Mouse (Mus musculus): ENCODE measurements around the gene Pef1. TPM values are rescaled to one million over a fixed set of nuclear protein-coding genes. Genes with fewer than 3 reads are reported as not detected.
A peak's percentile ranks its signal among the peaks of the same experiment; 100 is the strongest.

The Pef1 gene
- total and polyA plus RNA-seq, 2 experiments from 2014 or later: 62.0 to 93.4 TPM

- Histone ChIP-seq H3K27me3 (ENCODE audit: insufficient read depth, low read length) (0 out of 2 replicates have a peak, but pooled peaks cover 9% of the 10 kb centered on the region), H3K9ac (replicated peaks; ENCODE audit: low read length) (no peak overlapping the region), H3K9me3 (ENCODE audit: low read length) (no peaks in the 10 kb centered on the region), H3K4me3 (ENCODE audit: low read length) (no peak overlapping the region), H3K4me2 (ENCODE audit: low read depth, low read length) (no peak overlapping the region), H3K4me1 (ENCODE audit: insufficient read depth, low read length) (no peaks in the 10 kb centered on the region), H3K27ac (no peak overlapping the region), H3K36me3 (ENCODE audit: insufficient read depth, low read length) (no peaks in the 10 kb centered on the region)
- DNase-seq (ENCODE audit: low spot score): no peak
- 66% methylated on average over 11 of the region's 11 CpGs for WGBS
- ATAC-seq: no peak
- TF ChIP-seq CTCF (IDR thresholded peaks at IDR 0.05; ENCODE audit: low read depth): no peak
Observed at GRCm38 (mm10) chr4:130171951-130172765, 69.8 kb downstream of the Pef1 start.

GRCm38 (mm10) chr4:130173060-130173822, 70.9 kb downstream of the Pef1 start:
- Histone ChIP-seq H3K27me3 (ENCODE audit: insufficient read depth, low read length) (0 out of 2 replicates have a peak, but pooled peaks cover 9% of the 10 kb centered on the region), H3K9ac (replicated peaks; ENCODE audit: low read length) (no peak overlapping the region), H3K4me2 (ENCODE audit: low read depth, low read length) (no peak overlapping the region), H3K4me1 (ENCODE audit: insufficient read depth, low read length) (no peaks in the 10 kb centered on the region), H3K36me3 (ENCODE audit: insufficient read depth, low read length) (no peaks in the 10 kb centered on the region), H3K9me3 (ENCODE audit: low read length) (no peaks in the 10 kb centered on the region), H3K4me3 (ENCODE audit: low read length) (no peak overlapping the region), H3K27ac (no peak overlapping the region)
- no peak for ATAC-seq
- WGBS: 71% methylated on average over 11 of the region's 11 CpGs
- TF ChIP-seq CTCF (IDR thresholded peaks at IDR 0.05; ENCODE audit: low read depth): no peak
- DNase-seq (ENCODE audit: low spot score): no peak

- Histone ChIP-seq H3K36me3 (ENCODE audit: insufficient read depth, low read length) (no peaks in the 10 kb centered on the region), H3K4me2 (ENCODE audit: low read depth, low read length) (0 out of 2 replicates have a peak overlapping the region, but pooled peaks have one; percentile 46), H3K27me3 (ENCODE audit: insufficient read depth, low read length) (0 out of 2 replicates have a peak, but pooled peaks cover 9% of the 10 kb centered on the region), H3K9ac (replicated peaks; ENCODE audit: low read length) (no peak overlapping the region), H3K4me3 (ENCODE audit: low read length) (no peak overlapping the region), H3K4me1 (ENCODE audit: insufficient read depth, low read length) (no peaks in the 10 kb centered on the region), H3K9me3 (ENCODE audit: low read length) (no peaks in the 10 kb centered on the region), H3K27ac (no peak overlapping the region)
- ATAC-seq (no peak), DNase-seq (ENCODE audit: low spot score) (no peak)
- 37% methylated on average over 19 of the region's 19 CpGs for WGBS
- no peak for TF ChIP-seq CTCF (IDR thresholded peaks at IDR 0.05; ENCODE audit: low read depth)
Observed at GRCm38 (mm10) chr4:130173911-130174311, 71.6 kb downstream of the Pef1 start.

- no peaks in the 10 kb centered on the region for H3K9me3 ChIP-seq (ENCODE audit: low read length)
- TF ChIP-seq CTCF (IDR thresholded peaks at IDR 0.05; ENCODE audit: low read depth): no peak
- H3K4me3 ChIP-seq (ENCODE audit: low read length): peak overlapping the region; percentile 21
- no peak overlapping the region for H3K27ac ChIP-seq
- DNase-seq (ENCODE audit: low spot score) (no peak), ATAC-seq (0 out of 2 replicates have a peak, but pooled peaks have one; percentile 48)
- H3K4me2 ChIP-seq (ENCODE audit: low read depth, low read length): peak overlapping the region; percentile 46
- 0 out of 2 replicates have a peak overlapping the region, but pooled peaks have one; percentile 3 for H3K9ac ChIP-seq (replicated peaks; ENCODE audit: low read length)
- H3K27me3 ChIP-seq (ENCODE audit: insufficient read depth, low read length): 0 out of 2 replicates have a peak, but pooled peaks cover 9% of the 10 kb centered on the region
- H3K36me3 ChIP-seq (ENCODE audit: insufficient read depth, low read length): no peaks in the 10 kb centered on the region
- H3K4me1 ChIP-seq (ENCODE audit: insufficient read depth, low read length): no peaks in the 10 kb centered on the region
- WGBS: 4% methylated on average over 25 of the region's 25 CpGs
Observed at GRCm38 (mm10) chr4:130174335-130175031, 72.1 kb downstream of the Pef1 start.

GRCm38 (mm10) chr4:130175072-130175711, 72.8 kb downstream of the Pef1 start, which contains the start of gene Tinagl1:
Gene Tinagl1 (minus strand): TSS chr4:130175122.
- 2% methylated on average over 13 of the region's 14 CpGs for WGBS
- H3K36me3 ChIP-seq (ENCODE audit: insufficient read depth, low read length): no peaks in the 10 kb centered on the region
- DNase-seq (ENCODE audit: low spot score) (no peak), ATAC-seq (no peak)
- peak within 1 kb of the TSS; percentile 21 for H3K4me3 ChIP-seq (ENCODE audit: low read length)
- H3K9me3 ChIP-seq (ENCODE audit: low read length): no peaks in the 10 kb centered on the region
- 0 out of 2 replicates have a peak within 1 kb of the TSS, but pooled peaks have one; percentile 3 for H3K9ac ChIP-seq (replicated peaks; ENCODE audit: low read length)
- no peak for TF ChIP-seq CTCF (IDR thresholded peaks at IDR 0.05; ENCODE audit: low read depth)
- H3K4me1 ChIP-seq (ENCODE audit: insufficient read depth, low read length): no peaks in the 10 kb centered on the region
- peak within 1 kb of the TSS; percentile 46 for H3K4me2 ChIP-seq (ENCODE audit: low read depth, low read length)
- no peak within 1 kb of the TSS for H3K27ac ChIP-seq
- 0 out of 2 replicates have a peak, but pooled peaks cover 9% of the 10 kb centered on the region for H3K27me3 ChIP-seq (ENCODE audit: insufficient read depth, low read length)
